Mouse (Mus musculus): ENCODE measurements around the gene C130060K24Rik. TPM values are rescaled to one million over a fixed set of nuclear protein-coding genes. Genes with fewer than 3 reads are reported as not detected.

The C130060K24Rik gene
- polyA plus RNA-seq (2014; fragmentation: Illumina TruSeq; extraction: RNeasy Lipid Tissue Mini Kit (QIAGEN cat#74804); ENCODE audit: insufficient read depth, low read depth, low replicate concordance), result not detected

GRCm38 (mm10) chr6:65380918-65381772 lies at the start of gene C130060K24Rik:
Gene C130060K24Rik, plus strand, starts transcription at chr6:65381105.

Other genes starting within 250 kb of the C130060K24Rik start
- 1.2 TPM for gene Hpgds, start 236.2 kb upstream of the C130060K24Rik start, polyA plus RNA-seq (2014; fragmentation: Illumina TruSeq; extraction: RNeasy Lipid Tissue Mini Kit (QIAGEN cat#74804); ENCODE audit: insufficient read depth, low read depth, low replicate concordance)
- gene Tnip3, start 144.2 kb downstream of the C130060K24Rik start, polyA plus RNA-seq (2014; fragmentation: Illumina TruSeq; extraction: RNeasy Lipid Tissue Mini Kit (QIAGEN cat#74804); ENCODE audit: insufficient read depth, low read depth, low replicate concordance), result 0.72 TPM